In the genomic region with DNA sequence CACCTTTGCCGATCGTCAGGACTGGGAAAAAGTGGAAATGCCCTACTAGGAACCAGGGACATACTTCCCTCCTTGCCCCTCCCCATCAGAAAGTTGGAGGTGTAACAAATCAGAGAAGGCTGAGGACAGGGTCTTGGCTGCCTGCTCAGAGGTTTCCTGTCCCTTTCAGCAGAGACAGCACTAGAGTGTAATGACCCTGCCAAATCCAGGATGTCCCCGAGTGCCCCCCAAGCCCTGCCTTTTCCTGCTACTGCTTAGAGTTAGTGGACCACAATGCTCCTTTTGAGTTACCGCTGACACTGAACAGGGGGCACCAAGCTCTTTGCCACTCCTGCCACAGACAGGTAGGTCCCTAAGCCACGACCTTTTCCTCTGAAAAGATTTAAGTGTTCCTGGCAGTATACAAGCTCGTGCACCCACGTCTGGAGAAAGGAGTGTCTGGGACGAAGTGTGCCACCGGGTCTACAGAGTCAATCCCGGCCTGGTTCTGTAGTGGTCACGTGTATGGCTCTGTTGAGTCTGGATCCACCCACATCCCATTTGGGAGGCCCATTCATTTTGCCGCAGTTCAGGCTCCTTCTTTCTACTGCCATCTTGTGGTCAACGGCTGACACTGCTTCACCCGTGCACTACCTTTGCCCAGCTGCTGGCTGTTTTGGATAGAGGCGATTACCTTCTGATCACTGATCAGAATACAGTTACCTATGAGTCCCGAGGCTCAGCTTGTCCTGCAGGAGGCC, we compare ENCODE assay signal across 8 mouse cellular contexts. TPM values are rescaled to one million over a fixed set of nuclear protein-coding genes. Genes with fewer than 3 reads are reported as not detected.
DNase-seq lines count a peak whose midpoint lies in the region; ATAC-seq lines count a peak whose summit lies in the region.

No protein-coding gene starts in this region.

- peak; percentile 52 to 56 for DNase-seq in urinary bladder, postnatal 36 days (ENCODE audit: low spot score in 2 of 2)
- no peak for DNase-seq in urinary bladder, adult 2 months (ENCODE audit: low spot score)
- DNase-seq in cerebellum, postnatal 25 days, result peak; percentile 70 to 80
- DNase-seq in gastrocnemius, postnatal 25 days, result peak; percentile 51
- DNase-seq in limb, embryonic 11.5 days (ENCODE audit: low spot score), result peak; percentile 81
- peak; percentile 56 to 74 for DNase-seq in spleen, postnatal 10 days (ENCODE audit: low spot score in 2 of 2)

- peaks cover 21% of the 10 kb centered on the region for H3K4me1 ChIP-seq in intestine, embryonic 15.5 days (replicated peaks)
- H3K4me1 ChIP-seq in limb, embryonic 11.5 days (ENCODE audit: control insufficient read depth, insufficient read depth, low read length), result peaks cover 12% of the 10 kb centered on the region
- H3K4me1 ChIP-seq in midbrain, embryonic 12.5 days, result peaks cover 21% of the 10 kb centered on the region

- 0 out of 2 replicates have a peak, but pooled peaks cover 13% of the 10 kb centered on the region for H3K36me3 ChIP-seq in intestine, embryonic 15.5 days
- peaks cover 3% of the 10 kb centered on the region for H3K36me3 ChIP-seq in limb, embryonic 11.5 days (ENCODE audit: control insufficient read depth, insufficient read depth, low read length)
- H3K36me3 ChIP-seq in midbrain, embryonic 12.5 days, result peaks cover 17% of the 10 kb centered on the region; the same call in 1 of the 2 replicates

- no peaks in the 10 kb centered on the region for H3K27me3 ChIP-seq in intestine, embryonic 15.5 days (replicated peaks)
- H3K27me3 ChIP-seq in limb, embryonic 11.5 days (ENCODE audit: control insufficient read depth, insufficient read depth, low read length), result no peaks in the 10 kb centered on the region
- H3K27me3 ChIP-seq in midbrain, embryonic 12.5 days, result 0 out of 2 replicates have a peak, but pooled peaks cover 3% of the 10 kb centered on the region

- 20% methylated on average over 16 of the region's 16 CpGs for WGBS in intestine, embryonic 15.5 days
- 15% methylated on average over 16 of the region's 16 CpGs for WGBS in limb, embryonic 11.5 days
- 22% methylated on average over 16 of the region's 16 CpGs for WGBS in midbrain, embryonic 12.5 days

- H3K9me3 ChIP-seq in intestine, embryonic 15.5 days, result no peaks in the 10 kb centered on the region
- H3K9me3 ChIP-seq in limb, embryonic 11.5 days (ENCODE audit: control insufficient read depth, low read length), result no peaks in the 10 kb centered on the region
- no peaks in the 10 kb centered on the region for H3K9me3 ChIP-seq in midbrain, embryonic 12.5 days

- 0 out of 2 replicates have a peak, but pooled peaks have one; percentile 3 for ATAC-seq in intestine, embryonic 15.5 days
- 0 out of 2 replicates have a peak, but pooled peaks have one; percentile 15 for ATAC-seq in limb, embryonic 11.5 days (ENCODE audit: insufficient number of reproducible peaks, low FRiP score, low TSS enrichment, low read depth)
- no peak for ATAC-seq in midbrain, embryonic 12.5 days (ENCODE audit: low FRiP score, low read depth)

- H3K4me3 ChIP-seq in intestine, embryonic 15.5 days (replicated peaks), result no peak overlapping the region
- H3K4me3 ChIP-seq in limb, embryonic 11.5 days (ENCODE audit: low read depth, low read length), result no peak overlapping the region
- no peak overlapping the region for H3K4me3 ChIP-seq in midbrain, embryonic 12.5 days

- no peak overlapping the region for H3K4me2 ChIP-seq in intestine, embryonic 15.5 days (replicated peaks)
- no peak overlapping the region for H3K4me2 ChIP-seq in limb, embryonic 11.5 days (ENCODE audit: low read depth, severe bottlenecking)
- H3K4me2 ChIP-seq in midbrain, embryonic 12.5 days (replicated peaks), result 0 out of 2 replicates have a peak overlapping the region, but pooled peaks have one; percentile 14

- no peak overlapping the region for H3K9ac ChIP-seq in intestine, embryonic 15.5 days
- H3K9ac ChIP-seq in limb, embryonic 11.5 days (ENCODE audit: low read length), result no peak overlapping the region
- no peak overlapping the region for H3K9ac ChIP-seq in midbrain, embryonic 12.5 days (replicated peaks)

- no peak overlapping the region for H3K27ac ChIP-seq in intestine, embryonic 15.5 days
- H3K27ac ChIP-seq in limb, embryonic 11.5 days (replicated peaks; ENCODE audit: low read depth, low read length), result no peak overlapping the region
- H3K27ac ChIP-seq in midbrain, embryonic 12.5 days (replicated peaks), result no peak overlapping the region

RNA-seq across cellular contexts. Expression of a gene that starts 4.5 kb away (rescaled TPM):
- polyA plus RNA-seq in urinary bladder, adult 2 months (2012; rRNA removed), result 88.4 and 107 TPM in 2 replicates
- total RNA-seq in gastrocnemius, postnatal 25 days (2021), result 10 to 100 TPM; 23.4 to 46.4 TPM
- polyA plus RNA-seq in intestine, embryonic 15.5 days (2015; fragmentation: Nextera tagmentation; extraction: Ambion mirVana), result 62.2 and 72.1 TPM in 2 replicates
- 45.4 and 47.8 TPM in 2 replicates for polyA plus RNA-seq in limb, embryonic 11.5 days (2014; fragmentation: Nextera tagmentation; extraction: Ambion mirVana)
- polyA plus RNA-seq in midbrain, embryonic 12.5 days (2016; fragmentation: Nextera tagmentation; extraction: Ambion mirVana), result 53.6 and 61.7 TPM in 2 replicates

RNA-seq across cellular contexts. Expression of a gene that starts 8.0 kb away (rescaled TPM):
- 10.0 and 14.5 TPM in 2 replicates for polyA plus RNA-seq in urinary bladder, adult 2 months (2012; rRNA removed)
- total RNA-seq in gastrocnemius, postnatal 25 days (2021), result 1 to 10 TPM; 4.6 to 6.5 TPM
- 106 and 107 TPM in 2 replicates for polyA plus RNA-seq in intestine, embryonic 15.5 days (2015; fragmentation: Nextera tagmentation; extraction: Ambion mirVana)
- polyA plus RNA-seq in limb, embryonic 11.5 days (2014; fragmentation: Nextera tagmentation; extraction: Ambion mirVana), result 228 and 240 TPM in 2 replicates
- polyA plus RNA-seq in midbrain, embryonic 12.5 days (2016; fragmentation: Nextera tagmentation; extraction: Ambion mirVana), result 157 and 158 TPM in 2 replicates

RNA-seq across cellular contexts. Expression of a gene that starts 31.7 kb away (rescaled TPM):
- polyA plus RNA-seq in urinary bladder, adult 2 months (2012; rRNA removed), result 23.2 and 24.2 TPM in 2 replicates
- total RNA-seq in gastrocnemius, postnatal 25 days (2021), result 10 to 100 TPM; 49.4 to 53.0 TPM
- 49.6 and 52.5 TPM in 2 replicates for polyA plus RNA-seq in intestine, embryonic 15.5 days (2015; fragmentation: Nextera tagmentation; extraction: Ambion mirVana)
- 49.3 and 50.2 TPM in 2 replicates for polyA plus RNA-seq in limb, embryonic 11.5 days (2014; fragmentation: Nextera tagmentation; extraction: Ambion mirVana)
- 305 and 314 TPM in 2 replicates for polyA plus RNA-seq in midbrain, embryonic 12.5 days (2016; fragmentation: Nextera tagmentation; extraction: Ambion mirVana)
